Mouse (Mus musculus): ENCODE measurements at regions not wholly inside any gene's neighbourhood (a gene's known extent, or its start where the extent isn't known, plus 50 kb on each side); places are given as distances from the start of the nearest gene placed in this dataset.

DNA sequence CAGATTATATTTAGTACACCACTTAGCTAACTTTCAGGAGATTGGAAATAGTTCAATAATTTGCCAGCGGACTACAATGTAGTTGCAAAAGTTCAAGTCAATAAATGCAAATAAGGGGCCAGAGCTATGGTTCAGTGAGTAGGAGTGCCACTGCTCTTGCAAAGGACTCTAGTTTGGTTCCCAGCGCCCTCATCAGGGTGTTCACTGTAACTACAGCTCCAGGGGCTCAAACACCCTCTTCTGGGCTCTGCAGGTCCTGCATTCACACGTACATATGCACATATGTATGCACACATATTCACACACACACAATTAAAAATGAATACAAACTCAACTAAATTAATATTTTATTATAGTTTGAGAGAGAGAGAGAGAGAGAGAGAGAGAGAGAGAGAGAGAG is 74.1 kb upstream of the Auts2 start:
- H3K4me3 ChIP-seq (ENCODE audit: low read depth, low read length): no peak overlapping the region
- H3K4me2 ChIP-seq (ENCODE audit: low read depth, low read length): no peak overlapping the region
- no peak overlapping the region for H3K27ac ChIP-seq (replicated peaks; ENCODE audit: low read depth, low read length)
- ATAC-seq (replicated peaks; ENCODE audit: insufficient number of reproducible peaks, low FRiP score, low TSS enrichment, low read depth): no peak
- DNase-seq (ENCODE audit: low spot score): no peak
- no peaks in the 10 kb centered on the region for H3K4me1 ChIP-seq (ENCODE audit: control insufficient read depth, insufficient read depth, low read length)
- H3K36me3 ChIP-seq (replicated peaks; ENCODE audit: control insufficient read depth, insufficient read depth, low read depth, low read length): no peaks in the 10 kb centered on the region
- H3K9me3 ChIP-seq (replicated peaks; ENCODE audit: control insufficient read depth, low read length): no peaks in the 10 kb centered on the region; the same call in 1 of the 2 replicates
- WGBS: 73% methylated on average over 3 of the region's 3 CpGs
- no peak overlapping the region for H3K9ac ChIP-seq (replicated peaks; ENCODE audit: low read length)
- no peaks in the 10 kb centered on the region for H3K27me3 ChIP-seq (ENCODE audit: control insufficient read depth, insufficient read depth, low read length)

DNA sequence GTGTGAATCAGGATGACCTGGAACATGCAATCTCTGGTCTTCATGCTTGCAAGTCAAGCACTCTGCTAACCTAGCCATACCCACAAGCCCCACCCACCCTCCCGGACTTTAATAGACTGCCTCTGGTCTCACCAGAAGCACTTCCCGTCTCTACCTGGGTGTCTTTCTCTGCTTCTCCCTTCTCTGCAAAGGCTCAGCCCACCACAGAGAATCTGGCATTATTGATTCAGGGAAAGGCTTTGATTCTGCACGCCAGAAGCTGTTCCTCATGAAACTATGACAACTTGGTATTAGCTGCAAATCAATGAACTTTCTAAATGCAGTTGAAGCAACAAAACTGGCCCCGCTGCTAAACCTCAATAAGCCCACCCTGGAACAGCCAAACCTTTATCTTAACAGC is 66.1 kb upstream of the Auts2 start:
- Histone ChIP-seq H3K4me1 (ENCODE audit: control insufficient read depth, insufficient read depth, low read length) (no peaks in the 10 kb centered on the region), H3K27ac (replicated peaks; ENCODE audit: low read depth, low read length) (no peak overlapping the region), H3K4me2 (ENCODE audit: low read depth, low read length) (no peak overlapping the region), H3K27me3 (ENCODE audit: control insufficient read depth, insufficient read depth, low read length) (no peaks in the 10 kb centered on the region), H3K9ac (replicated peaks; ENCODE audit: low read length) (no peak overlapping the region), H3K4me3 (ENCODE audit: low read depth, low read length) (no peak overlapping the region), H3K36me3 (replicated peaks; ENCODE audit: control insufficient read depth, insufficient read depth, low read depth, low read length) (no peaks in the 10 kb centered on the region), H3K9me3 (replicated peaks; ENCODE audit: control insufficient read depth, low read length) (no peaks in the 10 kb centered on the region)
- WGBS: 65% methylated on average over 4 of the region's 4 CpGs
- ATAC-seq (replicated peaks; ENCODE audit: insufficient number of reproducible peaks, low FRiP score, low TSS enrichment, low read depth) (no peak), DNase-seq (ENCODE audit: low spot score) (no peak)

DNA sequence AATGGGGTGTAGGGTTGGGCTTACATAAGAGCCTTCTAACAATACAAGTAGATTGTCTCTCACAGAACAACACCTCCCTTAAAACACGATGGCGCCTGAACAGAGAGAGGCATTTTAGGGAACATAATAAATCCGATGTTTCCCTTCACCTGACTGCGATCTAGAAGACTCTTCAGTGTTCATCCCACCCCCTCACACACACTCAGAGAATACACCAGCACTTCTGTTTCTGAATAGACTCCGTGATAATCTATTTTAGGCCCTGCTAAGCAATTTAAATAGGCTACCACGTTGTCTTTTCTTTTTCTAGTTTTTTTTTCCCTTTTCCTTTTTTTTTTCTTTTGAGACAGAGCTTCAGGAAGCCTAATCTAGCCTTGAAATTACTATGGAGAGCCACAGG is 63.1 kb upstream of the Auts2 start:
- no peak for DNase-seq (ENCODE audit: low spot score)
- Histone ChIP-seq H3K9ac (replicated peaks; ENCODE audit: low read length) (no peak overlapping the region), H3K27me3 (ENCODE audit: control insufficient read depth, insufficient read depth, low read length) (no peaks in the 10 kb centered on the region), H3K4me1 (ENCODE audit: control insufficient read depth, insufficient read depth, low read length) (no peaks in the 10 kb centered on the region), H3K4me2 (ENCODE audit: low read depth, low read length) (no peak overlapping the region), H3K36me3 (replicated peaks; ENCODE audit: control insufficient read depth, insufficient read depth, low read depth, low read length) (no peaks in the 10 kb centered on the region), H3K9me3 (replicated peaks; ENCODE audit: control insufficient read depth, low read length) (no peaks in the 10 kb centered on the region), H3K27ac (replicated peaks; ENCODE audit: low read depth, low read length) (no peak overlapping the region), H3K4me3 (ENCODE audit: low read depth, low read length) (no peak overlapping the region)
- 67% methylated on average over 6 of the region's 6 CpGs for WGBS
- no peak for ATAC-seq (replicated peaks; ENCODE audit: insufficient number of reproducible peaks, low FRiP score, low TSS enrichment, low read depth)

DNA sequence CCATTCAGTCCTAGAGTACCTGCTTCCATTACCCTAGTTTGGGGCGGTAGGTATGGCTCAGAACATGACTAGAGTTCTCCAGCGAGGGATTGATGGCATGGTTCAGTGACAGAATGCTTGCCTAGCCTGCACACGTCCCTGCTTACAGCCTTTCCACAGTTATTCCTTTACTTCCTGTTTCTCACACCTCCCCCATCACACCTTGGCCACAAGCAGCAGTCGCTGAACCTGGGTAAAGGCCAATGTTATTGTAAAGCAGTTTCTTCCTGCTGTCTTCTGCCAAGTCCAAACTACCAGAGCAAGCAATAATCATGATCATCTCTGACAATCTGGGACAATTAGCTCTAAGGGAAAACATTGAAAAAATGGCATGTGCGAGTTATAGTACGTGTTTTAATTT is 51.7 kb upstream of the Auts2 start:
- H3K4me1 ChIP-seq (ENCODE audit: control insufficient read depth, insufficient read depth, low read length): no peaks in the 10 kb centered on the region
- DNase-seq (ENCODE audit: low spot score): no peak
- no peak overlapping the region for H3K4me2 ChIP-seq (ENCODE audit: low read depth, low read length)
- H3K4me3 ChIP-seq (ENCODE audit: low read depth, low read length): no peak overlapping the region
- no peaks in the 10 kb centered on the region for H3K36me3 ChIP-seq (replicated peaks; ENCODE audit: control insufficient read depth, insufficient read depth, low read depth, low read length)
- no peaks in the 10 kb centered on the region for H3K27me3 ChIP-seq (ENCODE audit: control insufficient read depth, insufficient read depth, low read length)
- H3K9me3 ChIP-seq (replicated peaks; ENCODE audit: control insufficient read depth, low read length): no peaks in the 10 kb centered on the region
- ATAC-seq (replicated peaks; ENCODE audit: insufficient number of reproducible peaks, low FRiP score, low TSS enrichment, low read depth): no peak
- 71% methylated on average over 6 of the region's 6 CpGs for WGBS
- H3K27ac ChIP-seq (replicated peaks; ENCODE audit: low read depth, low read length): no peak overlapping the region
- no peak overlapping the region for H3K9ac ChIP-seq (replicated peaks; ENCODE audit: low read length)
